Mouse (Mus musculus) right cerebral cortex, postnatal 10 days (tissue): ENCODE results near the gene Fam186a.
"Not testable (repeated sequence)": the region's sequence is repeated elsewhere in the genome, so short reads cannot be mapped to it uniquely, and the experiment has no call there.

ENCODE experiments used
- DNase-seq, 2 experiments: peaks; one replicate each; pipeline ENCODE4 v3.0.0; 2021; ENCODE audit warnings: low spot score in 2 of 2

Fam186a gene

DNA sequence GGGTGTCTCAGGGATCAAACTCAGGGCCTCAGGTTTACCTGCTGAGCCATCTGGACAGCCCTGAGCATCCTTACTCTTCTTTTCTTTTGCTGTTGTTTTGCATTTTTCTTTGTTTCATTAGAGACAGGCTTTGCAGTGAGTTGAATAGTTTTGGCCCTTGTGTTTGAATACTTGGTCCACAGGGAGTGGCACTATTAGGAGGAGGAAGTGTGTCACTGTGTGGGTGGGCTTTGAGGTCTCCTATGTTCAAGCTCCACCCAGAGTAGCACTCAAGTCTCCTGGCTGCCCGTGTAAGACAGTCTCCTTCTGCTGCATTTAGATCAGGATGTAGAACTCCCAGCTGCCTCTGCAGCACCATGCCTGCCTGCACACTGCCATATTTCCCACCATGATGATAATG lies 32.4 kb downstream of the Fam186a start:
- no peak for DNase-seq

DNA sequence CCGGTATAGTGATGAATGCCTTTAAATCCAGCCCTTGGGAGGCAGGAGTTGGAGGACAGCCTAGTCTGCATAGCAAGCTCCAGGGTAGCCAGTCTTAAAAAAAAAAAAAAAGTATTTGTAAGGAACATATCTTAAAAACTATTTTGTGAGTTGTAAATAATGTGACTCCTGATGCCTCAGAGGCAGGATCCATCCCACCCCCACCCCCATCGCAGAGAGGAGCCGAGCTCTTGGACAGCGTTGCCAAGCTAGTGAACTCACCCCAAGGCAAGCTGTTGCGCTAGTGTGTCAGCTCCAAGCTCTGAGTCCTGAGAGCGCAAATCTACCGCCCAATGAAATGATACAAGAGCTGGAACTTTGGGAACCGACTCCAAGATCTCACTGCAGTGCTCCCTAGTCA lies 35.6 kb downstream of the Fam186a start:
- no peak for DNase-seq

DNA sequence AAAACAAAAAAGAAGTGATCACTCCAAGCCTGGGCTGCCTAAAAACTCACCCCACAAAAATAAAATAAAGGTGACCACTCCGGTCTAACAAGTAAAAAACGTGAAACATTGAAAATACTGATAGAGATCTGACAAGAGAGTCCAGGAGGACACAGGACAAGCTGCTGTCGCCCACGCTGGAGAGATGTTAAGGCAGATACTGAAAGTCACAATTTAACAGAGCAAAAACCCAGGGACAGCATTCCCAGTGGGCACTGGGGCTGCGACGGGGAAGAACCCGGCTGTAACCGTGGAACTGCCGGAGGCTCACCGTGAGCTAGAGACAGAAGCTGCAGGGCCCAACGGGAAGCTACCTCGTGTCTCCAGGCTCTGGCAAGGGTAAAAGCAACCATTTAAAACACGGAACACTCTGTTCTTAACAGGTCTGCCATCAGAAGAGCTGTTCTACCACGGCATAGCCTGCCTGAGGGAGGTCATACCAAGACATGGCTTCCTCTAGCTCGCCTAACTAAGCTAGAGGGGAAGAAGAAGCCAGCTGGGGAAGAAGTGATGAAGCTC lies 47.2 kb downstream of the Fam186a start:
- no peak for DNase-seq

DNA sequence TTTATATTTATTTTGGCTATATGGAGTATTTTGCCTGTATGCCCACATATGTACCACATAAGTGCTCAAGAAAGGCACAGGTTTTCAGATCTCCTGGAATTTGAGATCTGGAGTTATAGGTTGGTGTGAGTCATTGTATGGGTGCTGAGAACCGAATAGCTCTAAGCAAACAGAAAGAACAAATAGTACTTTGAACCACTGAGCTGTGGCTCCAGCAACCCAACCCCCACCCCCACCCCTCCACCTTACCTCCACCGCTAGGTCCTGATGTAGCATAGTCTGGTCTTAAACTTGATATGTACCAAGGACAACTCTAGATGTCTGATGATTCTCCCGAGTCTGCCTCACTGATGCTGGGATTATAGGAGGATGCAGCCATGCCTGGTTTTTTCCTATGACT lies 49.6 kb downstream of the Fam186a start:
- DNase-seq, result no peak

DNA sequence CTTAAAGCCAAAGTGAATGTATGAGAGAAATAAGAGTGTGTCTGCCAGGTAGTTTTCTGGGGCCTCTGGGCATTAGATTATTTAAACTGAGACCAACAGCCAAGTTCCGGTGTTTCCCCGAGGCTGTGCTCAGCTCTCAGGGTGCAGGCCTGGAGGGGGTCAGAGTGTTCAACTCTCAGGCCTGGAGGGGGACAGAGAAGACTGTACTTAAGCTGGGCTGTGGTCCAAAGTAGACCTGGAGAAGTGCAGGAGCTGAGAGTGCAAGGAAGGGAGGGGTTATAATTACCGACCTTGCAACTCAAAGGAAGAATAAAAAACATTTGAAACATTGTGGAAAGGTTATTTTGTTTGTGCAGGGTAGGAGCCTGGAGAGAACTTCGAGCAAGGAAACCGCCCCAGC lies 52.2 kb downstream of the Fam186a start:
- no peak for DNase-seq

DNA sequence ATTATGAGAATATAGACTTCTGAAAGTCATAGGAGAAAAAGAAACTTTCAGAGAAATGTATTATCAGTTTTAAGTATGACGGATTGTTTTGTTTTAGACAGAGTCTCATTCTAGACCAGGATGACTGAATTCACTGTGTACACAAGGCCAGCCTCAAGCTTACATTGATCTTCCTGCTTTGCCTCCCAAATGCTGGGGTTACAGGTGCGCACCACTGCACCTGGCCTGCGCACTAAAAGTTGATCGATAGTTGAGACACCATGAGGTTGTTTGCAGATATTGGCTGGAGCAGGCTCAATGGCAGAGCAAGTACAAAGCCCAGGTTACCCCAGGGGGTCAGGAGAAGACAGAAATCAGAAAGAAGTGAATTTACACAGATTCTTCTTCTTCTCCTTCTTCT lies 55.1 kb downstream of the Fam186a start:
- no peak for DNase-seq

DNA sequence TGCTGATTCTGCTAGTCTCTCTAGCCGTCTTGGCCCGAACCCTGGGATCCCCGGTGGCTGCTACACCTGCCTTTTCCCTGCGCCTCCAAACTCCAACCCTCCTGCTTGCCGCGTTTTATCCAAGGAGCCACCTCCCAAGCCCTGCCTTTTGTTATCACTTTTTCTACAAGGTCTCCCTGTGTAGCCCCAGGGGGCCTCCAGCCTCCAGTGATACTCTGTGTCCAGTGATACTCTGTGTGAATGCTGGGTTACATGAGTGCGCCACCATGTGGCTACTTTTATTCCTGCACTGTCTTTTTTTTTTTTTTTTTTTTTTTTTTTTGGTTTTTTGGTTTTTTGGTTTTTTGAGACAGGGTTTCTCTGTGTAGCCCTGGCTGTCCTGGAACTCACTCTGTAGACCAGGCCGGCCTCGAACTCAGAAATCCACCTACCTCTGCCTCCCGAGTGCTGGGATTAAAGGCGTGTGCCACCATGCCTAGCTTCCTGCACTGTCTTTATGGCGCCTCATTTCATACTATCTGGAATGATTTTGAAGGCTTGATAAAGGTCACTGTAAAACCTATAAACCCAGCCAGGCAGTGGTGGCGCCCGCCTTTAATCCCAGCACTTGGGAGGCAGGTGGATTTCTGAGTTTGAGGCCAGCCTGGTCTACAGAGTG lies 57.4 kb downstream of the Fam186a start:
- DNase-seq, result not testable (repeated sequence)

DNA sequence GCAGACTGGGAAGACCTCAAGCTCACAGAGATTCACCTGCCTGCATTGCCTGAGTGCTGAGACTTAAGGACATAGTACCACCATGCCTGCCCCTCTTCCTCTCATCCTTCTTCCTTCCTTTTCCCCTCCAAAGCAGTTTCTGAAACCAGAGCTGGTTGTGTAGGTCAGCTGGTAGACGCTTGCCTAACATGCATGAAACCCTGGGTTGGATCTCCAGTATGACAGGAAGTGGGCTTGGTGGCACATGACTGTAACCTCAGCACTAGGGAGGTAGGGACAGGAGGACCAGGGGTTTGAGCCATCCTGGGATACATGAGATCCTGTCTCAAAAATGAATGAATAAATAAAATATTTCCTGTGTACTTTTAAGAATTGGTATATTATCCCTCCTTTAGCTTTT lies 59.3 kb downstream of the Fam186a start:
- DNase-seq, result no peak

DNA sequence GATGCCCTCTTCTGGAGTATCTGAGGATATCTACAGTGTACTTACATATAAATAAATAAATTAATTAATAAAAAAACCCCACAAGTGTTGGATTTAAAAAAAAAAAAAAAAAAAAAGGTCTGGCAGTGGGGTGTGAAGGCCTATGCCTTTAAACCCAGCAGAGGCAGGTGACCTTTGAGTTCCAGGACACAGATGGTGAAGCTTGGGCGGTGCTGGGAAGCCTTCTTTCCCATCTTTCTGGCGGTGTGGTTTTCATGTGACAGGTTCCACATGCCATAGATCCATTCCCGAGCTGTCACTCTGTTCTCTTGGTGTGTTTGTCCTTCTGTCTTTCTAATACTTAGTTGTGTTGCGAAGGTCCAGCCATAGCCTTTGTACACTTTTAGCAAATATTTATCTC lies 59.8 kb downstream of the Fam186a start:
- no peak for DNase-seq

DNA sequence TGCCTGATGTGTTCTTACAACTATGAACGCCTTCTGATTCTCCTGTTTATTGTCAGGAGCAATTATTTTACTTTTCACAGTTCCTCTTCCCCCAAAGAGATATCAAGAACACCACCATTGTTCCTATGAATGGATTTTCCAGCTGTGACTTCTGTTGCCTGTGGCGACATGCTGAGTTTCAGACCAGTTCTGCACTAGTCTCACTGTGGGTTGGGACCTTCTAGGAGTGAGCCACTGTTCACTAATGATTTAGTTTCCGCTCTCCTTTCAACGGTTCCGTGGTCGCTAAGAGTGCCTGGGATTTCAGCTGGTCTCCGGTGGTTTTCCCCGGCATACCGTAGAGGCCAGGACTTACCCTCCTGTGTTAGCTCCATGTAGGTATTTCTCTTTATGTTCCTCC lies 62.0 kb downstream of the Fam186a start:
- DNase-seq, result no peak

DNA sequence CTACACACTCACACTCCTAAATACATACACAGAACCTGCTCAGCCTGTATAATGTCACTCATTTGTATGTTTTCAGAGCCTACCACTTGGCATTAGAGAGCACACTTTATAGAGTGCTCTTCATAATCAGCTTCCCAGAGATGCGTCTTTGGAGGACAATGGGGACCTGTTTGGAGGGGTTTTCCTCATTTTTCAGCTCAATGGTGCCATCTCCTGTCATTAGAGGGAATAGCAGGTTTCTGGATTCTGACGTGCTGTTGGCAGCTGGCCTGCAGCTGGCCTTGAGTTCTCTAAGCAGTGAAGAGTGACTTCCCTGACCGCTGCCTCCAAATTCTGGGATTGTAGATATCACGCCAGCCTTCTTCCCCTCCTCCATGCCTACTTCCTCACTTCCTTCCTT lies 62.5 kb downstream of the Fam186a start:
- DNase-seq, result peak; percentile 59 to 67

DNA sequence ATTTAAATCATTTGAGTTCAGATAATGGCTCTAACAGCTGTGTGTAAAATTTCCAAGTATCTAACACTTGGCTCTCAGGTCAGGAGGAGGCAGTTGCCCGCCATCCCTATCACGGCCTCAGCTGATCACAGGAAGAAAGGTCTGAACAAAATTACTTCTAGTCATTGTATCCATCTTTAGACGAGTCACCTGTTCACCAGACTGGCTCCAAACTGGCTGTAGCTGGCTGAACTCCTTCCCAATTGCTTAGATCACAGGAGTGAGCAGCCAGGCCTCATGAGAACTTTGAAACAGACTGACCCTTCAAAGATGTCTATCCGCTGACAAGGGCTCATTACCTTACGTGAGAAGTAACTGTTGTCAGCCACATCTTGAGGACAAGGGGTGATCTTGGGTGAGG lies 63.6 kb downstream of the Fam186a start:
- no peak for DNase-seq

DNA sequence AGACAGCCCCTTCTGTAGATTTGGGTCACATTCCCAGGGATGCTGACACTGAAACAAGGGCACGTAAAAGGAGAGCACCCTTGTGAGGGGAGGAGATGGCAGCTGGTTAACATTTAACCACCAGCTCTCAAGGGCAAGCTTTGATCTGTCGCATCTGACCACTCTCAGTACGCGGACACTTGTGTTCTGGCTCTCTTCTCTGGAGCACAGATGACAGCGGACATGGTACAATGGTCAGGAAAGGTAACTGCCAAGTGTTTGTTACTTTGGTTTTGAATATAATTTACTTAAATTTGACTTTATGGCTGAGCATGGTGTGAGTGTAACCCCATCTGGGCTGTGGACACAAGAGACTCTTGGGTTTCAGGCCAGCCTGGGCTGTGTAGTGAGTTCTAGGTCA lies 64.1 kb downstream of the Fam186a start:
- no peak for DNase-seq

DNA sequence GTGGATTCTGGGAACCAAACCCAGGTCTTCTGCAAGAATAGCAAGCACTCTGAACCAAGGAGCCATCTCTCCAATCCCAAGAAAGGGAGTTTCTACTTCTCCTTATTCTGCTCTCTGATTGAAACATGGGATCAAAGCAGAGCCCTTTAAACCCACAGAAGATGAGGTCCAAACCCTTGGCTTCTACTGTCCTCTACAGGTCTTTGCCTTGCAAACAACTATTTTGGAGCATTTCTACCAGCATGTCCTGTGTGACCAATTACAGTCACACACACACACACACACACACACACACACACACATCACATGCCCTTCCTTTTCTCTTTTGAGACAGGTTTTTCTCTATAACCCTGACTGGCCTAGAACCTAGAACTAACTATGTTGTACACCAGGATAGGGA lies 70.2 kb downstream of the Fam186a start:
- DNase-seq, result no peak

DNA sequence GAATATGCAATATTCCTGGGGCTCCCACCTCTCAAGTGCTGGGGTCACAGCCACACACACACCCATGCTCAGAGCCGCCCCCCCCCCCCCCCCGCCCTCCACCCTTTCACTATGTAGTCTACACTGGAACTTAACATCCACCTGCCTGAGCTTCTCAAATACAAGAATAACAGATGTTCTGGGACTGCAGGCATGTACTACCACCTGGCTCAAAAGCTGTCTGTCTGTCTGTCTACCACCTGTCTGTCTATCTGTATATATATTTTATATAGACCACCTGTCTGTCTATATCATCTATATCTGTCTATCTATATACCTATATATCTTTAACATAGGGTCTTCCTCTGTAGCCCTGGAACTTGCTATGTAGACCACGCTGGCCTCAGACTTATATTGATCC lies 75.5 kb downstream of the Fam186a start:
- no peak for DNase-seq

DNA sequence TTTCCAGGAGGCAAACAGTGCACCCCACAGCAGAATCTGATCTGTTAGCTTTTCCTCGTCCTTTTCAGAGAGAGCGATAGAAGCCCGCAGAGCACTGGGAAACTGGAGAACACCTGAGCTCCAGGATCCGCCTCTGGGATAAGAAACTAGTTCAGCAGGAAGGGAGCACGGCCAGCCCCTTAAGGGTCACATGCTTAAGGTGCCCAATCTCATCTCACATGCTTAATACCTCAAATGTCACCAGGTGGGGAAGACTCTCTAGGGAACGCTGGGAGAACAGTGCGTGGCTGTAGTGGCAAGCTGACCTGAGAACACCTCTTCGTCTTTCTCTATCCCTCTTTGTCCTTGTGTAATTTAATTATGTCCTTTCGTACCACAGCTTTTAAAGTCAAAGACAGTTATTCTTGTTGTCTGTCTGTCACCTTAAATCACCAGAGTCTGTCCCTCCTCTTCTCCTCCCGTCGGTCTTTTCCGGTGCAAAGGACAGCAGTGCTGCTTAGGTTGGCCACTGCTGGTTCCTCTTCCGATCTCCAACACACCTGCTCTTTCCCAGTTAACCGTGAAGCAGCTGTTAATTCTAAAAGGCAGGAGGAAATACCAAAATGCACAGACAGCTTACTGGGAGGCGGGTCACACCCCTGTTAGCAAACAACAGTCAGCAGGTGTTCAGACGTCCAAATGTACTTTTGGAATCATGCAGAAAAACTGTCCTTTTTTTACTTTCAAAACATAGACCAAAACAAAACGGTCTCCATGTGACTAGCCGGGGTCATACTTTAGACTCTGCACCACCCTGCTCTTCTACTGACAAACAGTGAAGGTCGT lies 76.2 kb downstream of the Fam186a start:
- DNase-seq, result no peak

DNA sequence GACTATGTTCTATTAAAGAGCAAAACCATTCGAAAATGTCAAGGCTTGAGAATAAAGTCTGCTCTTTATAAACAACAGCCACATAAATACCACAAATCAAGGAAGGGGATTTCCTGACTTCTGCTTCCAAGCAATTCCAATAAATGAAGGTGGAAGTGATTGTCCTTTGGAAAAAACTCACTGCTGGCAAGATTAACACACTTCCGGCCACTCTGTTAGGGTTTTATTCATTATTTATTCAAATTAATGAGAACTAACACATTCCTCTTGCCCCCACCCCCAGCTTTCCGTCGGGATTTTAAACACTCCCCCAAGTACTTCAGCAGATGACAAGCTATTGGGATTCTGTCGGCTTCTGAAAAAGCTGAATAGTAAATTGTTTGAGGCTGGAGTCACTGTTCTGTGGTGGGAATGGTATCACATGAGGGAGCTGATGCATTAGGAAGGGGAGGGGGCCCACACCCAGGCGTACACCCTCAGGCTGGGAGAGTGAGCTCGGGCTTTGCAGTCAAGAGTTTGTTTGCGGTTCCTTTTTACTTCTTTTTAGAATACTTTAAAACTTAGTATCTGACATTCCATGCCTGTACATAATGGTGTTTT lies 77.5 kb downstream of the Fam186a start:
- DNase-seq, result no peak

DNA sequence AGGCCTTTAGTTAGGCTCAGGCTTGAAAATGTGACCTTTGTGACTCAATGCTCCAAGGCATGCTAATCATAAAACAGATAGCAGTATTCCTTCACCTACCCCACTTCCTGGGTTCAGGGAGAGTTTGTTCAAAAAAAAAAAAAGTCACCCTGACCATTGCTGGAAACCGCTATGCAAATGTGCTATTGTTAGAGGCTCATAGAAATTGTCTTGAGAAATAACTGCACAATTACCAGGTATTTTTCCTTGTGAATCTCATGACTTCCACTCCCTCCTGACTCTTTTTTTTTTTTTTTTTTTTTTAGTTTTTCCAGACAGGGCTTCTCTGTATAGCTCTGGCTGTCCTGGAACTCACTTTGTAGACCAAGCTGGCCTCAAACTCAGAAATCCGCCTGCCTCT lies 79.7 kb downstream of the Fam186a start:
- DNase-seq, result not testable (repeated sequence)

DNA sequence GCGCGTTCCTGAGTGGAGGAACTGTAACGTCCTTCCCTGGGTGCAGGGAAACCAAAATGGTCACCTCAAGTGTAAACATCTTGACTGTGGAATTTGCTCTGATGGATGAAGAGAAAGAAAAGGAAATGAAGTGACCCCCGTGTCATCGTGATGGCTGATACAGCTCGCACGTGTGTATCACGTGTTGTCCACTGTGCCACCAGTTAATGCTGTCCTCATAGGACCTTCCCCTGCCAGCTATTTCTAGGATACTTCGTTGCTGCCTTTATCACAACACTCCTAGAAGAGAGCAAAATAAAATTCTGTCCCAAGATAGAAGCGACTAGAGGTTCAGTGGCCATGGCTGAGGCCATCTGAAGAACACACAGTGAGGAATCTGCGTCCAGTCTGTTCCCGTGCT lies 82.8 kb downstream of the Fam186a start:
- no peak for DNase-seq

DNA sequence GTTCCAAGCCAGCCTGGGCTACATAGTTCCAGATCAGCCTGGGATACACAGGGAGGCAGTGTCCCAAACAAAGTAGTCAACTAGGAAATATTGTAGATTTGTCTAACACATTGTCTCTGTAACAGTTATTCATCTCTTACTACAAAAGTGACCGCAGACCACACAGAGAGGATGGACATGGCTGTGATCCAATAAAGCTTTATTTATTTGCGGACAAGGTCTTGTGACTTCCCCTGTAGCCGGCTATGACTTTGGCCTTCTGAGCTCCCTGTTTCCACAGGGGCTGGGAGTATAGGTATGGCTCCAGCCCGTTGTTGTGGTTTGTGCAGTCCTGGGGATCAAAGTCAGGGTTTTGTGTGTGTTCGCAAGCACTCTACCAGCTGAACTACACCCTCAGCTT lies 88.3 kb downstream of the Fam186a start:
- no peak for DNase-seq

DNA sequence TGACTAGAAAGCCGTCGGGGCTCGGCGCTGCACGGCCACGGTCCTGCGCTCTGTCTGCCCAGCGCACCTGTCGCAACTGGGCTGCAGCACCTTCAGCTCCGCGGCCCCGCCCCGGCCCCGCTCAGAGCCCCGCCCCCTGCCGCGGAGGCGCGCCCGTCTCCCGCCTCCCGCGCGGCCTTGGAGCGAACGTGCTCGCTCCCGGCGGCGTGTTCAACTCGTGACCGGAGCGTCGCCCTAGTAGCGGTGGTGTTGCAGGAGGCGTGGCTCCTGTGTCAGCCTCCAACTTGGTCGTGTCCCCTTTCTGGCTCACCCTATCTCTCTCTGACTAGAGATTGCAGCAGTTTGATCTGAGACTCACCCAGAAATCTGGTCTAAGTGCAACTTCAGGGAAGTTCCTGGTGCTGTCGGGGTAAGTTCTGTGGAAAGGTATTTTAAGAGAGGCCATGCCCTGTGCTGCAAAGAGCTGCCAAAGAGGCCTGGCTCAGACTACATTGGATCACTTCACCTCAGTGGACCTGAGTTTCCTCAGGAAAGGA lies 91.5 kb downstream of the Fam186a start, which contains the start of gene Lima1:
Lima1 (minus strand) TSS at position 123 of the 536 bp plus-strand sequence.
- peak; percentile 88 to 90 for DNase-seq

DNA sequence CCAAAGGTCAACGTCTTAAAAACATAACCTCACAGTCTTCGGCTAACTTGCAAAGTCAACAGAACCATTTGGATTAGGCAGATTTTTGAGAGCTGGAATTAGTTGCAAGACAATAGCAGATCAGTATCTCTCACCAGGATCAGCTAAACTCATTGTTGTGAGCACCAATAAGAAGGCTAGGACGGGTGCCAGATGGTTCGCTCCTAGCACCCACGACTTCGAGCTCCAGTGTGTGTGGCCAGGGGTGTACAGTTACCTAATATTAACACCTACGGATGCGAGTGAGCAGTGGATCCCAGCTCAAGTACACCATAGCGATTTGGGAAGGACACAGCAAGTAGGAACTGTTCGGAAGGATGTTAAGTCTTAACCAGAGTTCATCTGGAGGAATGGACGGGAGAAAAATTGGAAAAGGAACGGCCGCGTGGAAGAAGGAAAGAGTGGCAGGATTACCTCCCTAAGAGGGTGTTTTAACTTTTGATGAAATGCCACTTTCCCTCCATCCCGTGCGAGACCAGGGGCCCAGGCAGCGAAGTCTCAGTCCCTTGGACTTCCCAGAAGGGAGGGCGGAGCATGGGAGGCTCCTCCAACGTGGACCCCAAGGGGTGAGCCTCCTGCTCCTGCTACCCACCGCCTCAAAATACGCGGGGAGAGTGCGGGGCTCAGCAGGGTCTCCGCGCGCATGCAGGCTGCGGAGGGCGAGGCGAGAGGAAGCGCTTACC lies 92.1 kb downstream of the Fam186a start:
- DNase-seq, result peak; percentile 29 to 32
